Mouse (Mus musculus) myocyte (in vitro differentiated cells): ENCODE data around the gene Pop5.

Source experiments
- E2F4 ChIP-seq: IDR thresholded peaks from one replicate; pipeline ENCODE4 v1.6.1; 2011; ENCODE audit warnings: mild to moderate bottlenecking, control low read depth, moderate library complexity; ENCODE audit not compliant: insufficient read depth
- MAX ChIP-seq: IDR thresholded peaks from one replicate; pipeline ENCODE4 v1.6.1; 2011; ENCODE audit warnings: low read depth, mild to moderate bottlenecking, control low read depth
- MYOD1 ChIP-seq, 3 experiments: IDR thresholded peaks; one replicate each; pipeline ENCODE4 v1.6.1; 2011; ENCODE audit warnings: control low read depth in 2 of 3, low read depth in 2 of 3, mild to moderate bottlenecking in 2 of 3, moderate library complexity in 1 of 3; ENCODE audit not compliant: insufficient read length in 2 of 3, control insufficient read depth in 1 of 3

DNA sequence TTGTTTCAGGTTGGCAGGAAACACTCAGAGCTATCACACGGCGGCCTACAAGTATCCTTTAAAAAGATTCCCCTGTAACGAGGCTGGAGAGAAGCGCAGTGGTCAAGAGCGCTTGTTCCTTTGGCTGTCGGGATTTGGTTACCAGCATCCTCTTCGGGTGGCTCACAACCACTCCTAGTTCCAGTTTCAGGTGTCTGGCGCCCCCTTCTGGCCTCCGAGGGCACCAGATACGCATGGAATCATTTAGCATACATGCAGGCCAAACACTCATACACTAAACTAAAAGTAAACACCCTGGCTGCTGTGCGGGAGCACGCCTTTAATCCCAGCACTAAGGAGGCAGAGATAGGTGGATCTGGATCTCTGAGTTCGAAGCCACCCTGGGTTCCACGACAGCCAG lies 40.4 kb downstream of the Pop5 start:
- no peak for TF ChIP-seq E2F4
- TF ChIP-seq MAX: no peak
- TF ChIP-seq MYOD1 (IDR thresholded peaks at IDR 0.05; ENCODE audit: control insufficient read depth in 1 of 3, insufficient read length in 2 of 3, low read depth in 2 of 3): no peak
